ENCODE assay signal across 5 mouse cellular contexts in the genomic region with DNA sequence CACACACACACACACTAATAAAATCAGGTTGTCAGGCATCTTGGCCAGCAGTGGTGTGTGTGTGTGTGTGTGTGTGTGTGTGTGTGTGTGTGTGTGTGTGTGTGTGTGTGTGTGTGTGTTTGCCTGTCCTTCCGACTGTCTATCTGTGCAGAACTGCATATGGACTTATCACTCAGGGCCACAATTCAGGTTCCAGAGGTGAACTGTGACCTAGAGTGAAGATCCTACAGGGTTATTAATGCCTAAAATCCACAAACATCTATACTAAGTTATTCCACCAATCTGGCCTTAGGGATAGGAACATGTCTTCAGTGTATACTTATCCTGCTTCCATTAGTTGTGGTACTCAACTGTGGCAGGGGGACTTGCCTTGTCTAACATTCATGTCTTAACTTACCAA.
A peak's percentile ranks its signal among the peaks of the same experiment; 100 is the strongest.
ATAC-seq lines count a peak whose summit lies in the region.

No protein-coding gene starts in this region.

- 0 out of 2 replicates have a peak, but pooled peaks have one; percentile 39 for ATAC-seq in common myeloid progenitor, adult 5-6 weeks (replicated peaks; ENCODE audit: low read depth, poor library complexity, severe bottlenecking)
- ATAC-seq in erythroid progenitor cell, adult 5-6 weeks (replicated peaks; ENCODE audit: low FRiP score, poor library complexity, severe bottlenecking): 0 out of 2 replicates have a peak, but pooled peaks have one; percentile 67
- peak; percentile 62 to 71; a peak in 3 of 4 replicates for ATAC-seq in hematopoietic stem cell, adult 5-6 weeks (replicated peaks in 1 of 2; ENCODE audit: insufficient read depth in 1 of 2, low FRiP score in 2 of 2, low TSS enrichment in 1 of 2, low read depth in 1 of 2, poor library complexity in 2 of 2, severe bottlenecking in 2 of 2)
- 0 out of 2 replicates have a peak, but pooled peaks have one; percentile 37 for ATAC-seq in megakaryocyte progenitor cell, adult 5-6 weeks (replicated peaks; ENCODE audit: poor library complexity)
- peak; percentile 76 for ATAC-seq in monocyte, adult 5-6 weeks (replicated peaks; ENCODE audit: insufficient number of reproducible peaks, low FRiP score, low TSS enrichment, poor library complexity, severe bottlenecking)

Comparison
In these comparisons a context has a peak if more than half of its experiments do, and no peak if none do; other contexts are left out.
1. Peak in every context shown above with its lines: ATAC-seq.